Mouse (Mus musculus) stomach, postnatal 0 days (tissue): ENCODE data around the gene Nos2. TPM values are rescaled to one million over a fixed set of nuclear protein-coding genes. Genes with fewer than 3 reads are reported as not detected.

Experiments used
- ATAC-seq: fragments of 200-750 bp; cut with Nextera tagmentation; 2 replicates; pipeline ENCODE4 v1.8.0; 2017; ENCODE audit not compliant: low FRiP score, low TSS enrichment
- DNase-seq: peaks from one replicate; pipeline ENCODE4 v3.0.0-alpha.2; 2016; ENCODE audit warnings: low spot score
- H3K27ac ChIP-seq: fragments of 300-500 bp; sonication (generic); replicated peaks from 2 replicates; pipeline ENCODE4 v1.5.1; 2014; ENCODE audit warnings: mild to moderate bottlenecking, control low read depth
- H3K27me3 ChIP-seq: fragments of 300-500 bp; sonication (generic); 2 replicates; pipeline ENCODE4 v1.6.1; 2014; ENCODE audit warnings: low read length; ENCODE audit not compliant: control insufficient read depth, insufficient read depth
- H3K36me3 ChIP-seq: fragments of 300-500 bp; sonication (generic); 2 replicates; pipeline ENCODE4 v1.6.1; 2014; ENCODE audit warnings: low read length, mixed read lengths; ENCODE audit not compliant: control insufficient read depth, insufficient read depth
- H3K4me1 ChIP-seq: fragments of 300-500 bp; sonication (generic); replicated peaks from 2 replicates; pipeline ENCODE4 v1.6.1; 2014; ENCODE audit warnings: antibody characterized with exemption; ENCODE audit not compliant: control insufficient read depth, insufficient read depth
- H3K4me2 ChIP-seq: fragments of 300-500 bp; sonication (generic); replicated peaks from 2 replicates; pipeline ENCODE4 v1.6.1; 2014; ENCODE audit warnings: low read depth, mild to moderate bottlenecking, control low read depth, moderate library complexity
- H3K4me3 ChIP-seq: fragments of 300-500 bp; sonication (generic); 2 replicates; pipeline ENCODE4 v1.5.1; 2014; ENCODE audit warnings: low read depth, low read length, control low read depth
- H3K9ac ChIP-seq: fragments of 300-500 bp; sonication (generic); 2 replicates; pipeline ENCODE4 v1.6.1; 2014; ENCODE audit warnings: mild to moderate bottlenecking, low read length, control low read depth, mixed read lengths
- H3K9me3 ChIP-seq: fragments of 300-500 bp; sonication (generic); 2 replicates; pipeline ENCODE4 v1.6.1; 2016; ENCODE audit warnings: low read length; ENCODE audit not compliant: control insufficient read depth
- CTCF ChIP-seq: IDR thresholded peaks from 2 replicates; pipeline ENCODE4 v1.5.1; 2016; ENCODE audit warnings: antibody characterized with exemption, low read depth, mild to moderate bottlenecking, moderate library complexity
- EP300 ChIP-seq: optimal IDR thresholded peaks from 2 replicates; pipeline ENCODE3; 2016; ENCODE audit warnings: antibody characterized with exemption
- WGBS: fragments of 180-500 bp; shearing (Covaris S2); extraction: QIAGEN DNeasy Blood & Tissue Kit; methylation state at CpG from one replicate; pipeline ENCODE4 v1.1.7; 2014; 5-methylcytosine and 5-hydroxymethylcytosine counted together
- polyA plus RNA-seq: library from polyadenylated mRNA; unstranded; fragments of >200 nt; fragmentation: Nextera tagmentation; extraction: Ambion mirVana; gene quantifications from 2 replicates; pipeline ENCODE4 v1.2.1, GENCODE M21; 2015

Gene Nos2
- polyA plus RNA-seq, 1 experiment from 2014 or later = 0.27 TPM

- H3K27me3 ChIP-seq = no peaks in the 10 kb centered on the region
- no peak overlapping the region for H3K27ac ChIP-seq
- ATAC-seq (no peak), DNase-seq (no peak)
- TF ChIP-seq CTCF (no peak), EP300 (no peak)
- H3K9me3 ChIP-seq = no peaks in the 10 kb centered on the region
- H3K36me3 ChIP-seq = no peaks in the 10 kb centered on the region
- H3K4me2 ChIP-seq = no peak overlapping the region
- 89% methylated on average over 4 of the region's 4 CpGs for WGBS
- H3K4me3 ChIP-seq = no peak overlapping the region
- no peaks in the 10 kb centered on the region; the same call in 1 of the 2 replicates for H3K4me1 ChIP-seq
- no peak overlapping the region for H3K9ac ChIP-seq
Measured at GRCm38 (mm10) chr11:78889156-78889555, 31.4 kb upstream of the Nos2 start.

GRCm38 (mm10) chr11:78896357-78897123 is 24.0 kb upstream of the Nos2 start:
- no peaks in the 10 kb centered on the region for H3K4me1 ChIP-seq
- no peak overlapping the region for H3K4me3 ChIP-seq
- no peak overlapping the region for H3K9ac ChIP-seq
- peak; percentile 53 for ATAC-seq
- DNase-seq = peak; percentile 32
- no peak overlapping the region for H3K4me2 ChIP-seq
- H3K36me3 ChIP-seq = no peaks in the 10 kb centered on the region
- no peak overlapping the region for H3K27ac ChIP-seq
- no peaks in the 10 kb centered on the region for H3K27me3 ChIP-seq
- 70% methylated on average over 7 of the region's 7 CpGs for WGBS
- no peaks in the 10 kb centered on the region for H3K9me3 ChIP-seq
- TF ChIP-seq EP300 (no peak), CTCF (peak; percentile 73)

- no peak overlapping the region for H3K9ac ChIP-seq
- H3K4me3 ChIP-seq = no peak overlapping the region
- no peak overlapping the region for H3K4me2 ChIP-seq
- H3K36me3 ChIP-seq = no peaks in the 10 kb centered on the region
- H3K27me3 ChIP-seq = no peaks in the 10 kb centered on the region
- H3K9me3 ChIP-seq = no peaks in the 10 kb centered on the region
- no peak overlapping the region for H3K27ac ChIP-seq
- ATAC-seq (no peak), DNase-seq (no peak)
- TF ChIP-seq CTCF = no peak
- 83% methylated on average over 6 of the region's 6 CpGs for WGBS
- H3K4me1 ChIP-seq = no peaks in the 10 kb centered on the region
Measured at GRCm38 (mm10) chr11:78915473-78915872, 5.1 kb upstream of the Nos2 start.

- WGBS = 74% methylated on average over 1 of the region's 1 CpGs
- H3K27me3 ChIP-seq = no peaks in the 10 kb centered on the region
- H3K36me3 ChIP-seq = no peaks in the 10 kb centered on the region
- no peak overlapping the region for H3K4me3 ChIP-seq
- H3K9me3 ChIP-seq = no peaks in the 10 kb centered on the region
- H3K27ac ChIP-seq = no peak overlapping the region
- H3K4me2 ChIP-seq = no peak overlapping the region
- ATAC-seq = no peak
- H3K9ac ChIP-seq = no peak overlapping the region
- no peak for TF ChIP-seq CTCF
- no peak for TF ChIP-seq EP300
- no peaks in the 10 kb centered on the region for H3K4me1 ChIP-seq
- DNase-seq = no peak
Measured at GRCm38 (mm10) chr11:78916410-78916809, 4.2 kb upstream of the Nos2 start.

- Histone ChIP-seq H3K9me3 (no peaks in the 10 kb centered on the region), H3K4me1 (no peaks in the 10 kb centered on the region), H3K36me3 (no peaks in the 10 kb centered on the region), H3K4me2 (no peak overlapping the region), H3K4me3 (no peak overlapping the region), H3K9ac (no peak overlapping the region), H3K27ac (no peak overlapping the region), H3K27me3 (no peaks in the 10 kb centered on the region)
- ATAC-seq (no peak), DNase-seq (no peak)
- TF ChIP-seq EP300 = no peak
- TF ChIP-seq CTCF = no peak
- 66% methylated on average over 4 of the region's 4 CpGs for WGBS
Measured at GRCm38 (mm10) chr11:78919745-78920144, 842 bp upstream of the Nos2 start.

GRCm38 (mm10) chr11:78922678-78923407 is 2.3 kb downstream of the Nos2 start:
- Histone ChIP-seq H3K27me3 (no peaks in the 10 kb centered on the region), H3K4me2 (no peak overlapping the region), H3K27ac (no peak overlapping the region), H3K9me3 (no peaks in the 10 kb centered on the region), H3K36me3 (no peaks in the 10 kb centered on the region), H3K9ac (no peak overlapping the region), H3K4me3 (no peak overlapping the region), H3K4me1 (no peaks in the 10 kb centered on the region)
- peak; percentile 44 for DNase-seq
- peak; percentile 42; the same call in 1 of the 2 replicates for ATAC-seq
- TF ChIP-seq CTCF (peak; percentile 95), EP300 (no peak)
- WGBS = 37% methylated on average over 8 of the region's 8 CpGs
